Mouse (Mus musculus) left cerebral cortex, postnatal 36 days (tissue): ENCODE results near the gene Gm28635. TPM values are rescaled to one million over a fixed set of nuclear protein-coding genes. Genes with fewer than 3 reads are reported as not detected.

Source experiments
- DNase-seq, 2 experiments: peaks; one replicate each; pipeline ENCODE4 v3.0.0; 2021 to 2022; ENCODE audit warnings: low spot score in 2 of 2, mixed read lengths in 1 of 2
- intact Hi-C: fragments of 180-260 bp; cut with DNase I; formaldehyde crosslinking; loops from one replicate; pipeline ENCODE4 v1.15.1; 2025
- total RNA-seq, 2 experiments: library from RNA; stranded (reverse); gene quantifications; 2 replicates each; pipeline ENCODE4 v1.2.3; 2021

The Gm28635 gene
- total RNA-seq = 1 to 10 TPM; 6.0 to 8.1 TPM

DNA sequence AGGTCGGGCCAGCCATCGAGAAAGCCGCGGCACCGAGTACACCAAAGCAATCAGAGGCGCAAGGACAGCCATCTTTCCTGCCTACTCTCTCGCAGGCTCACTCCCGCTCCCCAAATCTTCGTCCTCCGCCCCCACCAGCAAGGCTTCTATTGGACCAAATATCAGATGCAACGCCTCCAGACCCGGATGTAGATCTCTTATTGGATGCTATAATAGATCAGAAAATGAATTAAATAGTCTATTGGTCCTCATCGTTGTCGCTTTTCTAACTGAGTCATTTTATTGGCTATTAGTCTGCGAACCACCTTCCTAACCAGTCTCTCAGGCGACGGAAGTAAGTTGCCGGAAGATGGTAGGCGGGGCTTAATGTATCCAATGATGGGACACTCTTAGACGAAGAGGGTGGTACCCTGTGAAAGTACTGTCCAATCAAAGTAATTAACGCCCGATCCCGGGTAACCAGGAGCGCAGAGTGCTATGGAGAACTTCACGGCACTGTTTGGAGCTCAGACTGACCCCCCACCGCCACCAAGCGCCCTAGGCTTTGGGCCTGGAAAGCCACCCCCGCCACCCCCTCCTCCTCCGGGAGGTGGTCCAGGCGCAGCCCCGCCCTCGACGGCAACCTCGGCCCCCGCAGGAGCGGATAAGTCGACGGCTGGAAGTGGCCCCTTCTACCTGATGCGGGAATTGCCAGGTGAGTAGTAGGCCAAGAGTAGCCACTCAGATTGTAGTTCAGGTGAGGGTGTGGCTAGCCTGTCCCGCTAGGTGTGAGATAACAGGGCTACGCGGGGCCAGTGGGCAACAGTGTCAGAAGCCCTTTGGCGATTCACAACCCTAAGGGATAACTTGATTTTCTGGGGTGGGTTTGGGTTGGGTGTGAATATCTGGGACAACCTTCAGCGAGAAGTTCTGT is at the start of gene Gm28635, which contains the start of gene Med19:
Gene Gm28635 (minus strand): TSS at position 74 of the 913 bp plus-strand sequence.
Gene Med19 (plus strand): TSS at position 435 of the 913 bp plus-strand sequence.
- intact Hi-C loops = loop anchor here (5.0 kb wide), 1 partner anchor 34 kb away; no protein-coding TSS in a partner anchor
- peak; percentile 89 to 90 for DNase-seq

DNA sequence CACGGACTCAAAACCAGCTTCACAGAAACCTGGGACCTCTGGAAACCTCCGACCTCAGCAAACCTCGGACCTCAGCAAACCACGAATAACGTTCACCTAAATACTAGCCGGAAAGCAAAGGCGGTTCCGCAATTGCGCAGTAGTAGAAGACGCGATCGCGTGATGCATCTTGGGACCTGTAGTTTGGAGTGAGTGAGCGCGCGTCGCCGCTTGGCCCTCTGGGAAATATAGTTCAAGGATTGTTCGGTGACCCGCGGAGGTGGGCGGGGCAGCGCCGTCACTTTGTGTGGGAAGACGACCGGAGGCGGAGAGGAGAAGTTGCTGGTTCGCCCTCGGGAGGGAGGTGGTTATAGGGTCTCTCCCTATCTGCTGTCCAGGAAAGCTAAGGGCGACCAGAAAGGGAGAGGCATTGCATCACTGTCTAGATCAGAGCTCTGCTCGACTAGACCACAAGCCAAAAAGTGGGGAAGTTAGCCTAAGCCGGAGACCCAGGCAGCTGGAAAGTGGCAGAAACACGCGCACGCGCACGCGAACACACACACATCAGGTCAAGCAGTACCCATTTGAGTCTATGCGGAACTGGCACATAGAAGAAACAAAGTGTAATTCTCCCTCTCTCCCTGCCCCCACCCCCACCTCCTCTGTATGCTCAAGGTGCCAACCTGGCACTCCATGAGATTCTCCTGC is 49.5 kb upstream of the Gm28635 start, which contains the start of gene Clp1:
Gene Clp1 (minus strand): TSS at position 179 of the 687 bp plus-strand sequence.
- peak; percentile 96 to 97 for DNase-seq
- intact Hi-C loops = loop anchor here (1.0 kb wide), 1 partner anchor 12 kb away; the partner anchor contains the start of gene Zdhhc5

DNA sequence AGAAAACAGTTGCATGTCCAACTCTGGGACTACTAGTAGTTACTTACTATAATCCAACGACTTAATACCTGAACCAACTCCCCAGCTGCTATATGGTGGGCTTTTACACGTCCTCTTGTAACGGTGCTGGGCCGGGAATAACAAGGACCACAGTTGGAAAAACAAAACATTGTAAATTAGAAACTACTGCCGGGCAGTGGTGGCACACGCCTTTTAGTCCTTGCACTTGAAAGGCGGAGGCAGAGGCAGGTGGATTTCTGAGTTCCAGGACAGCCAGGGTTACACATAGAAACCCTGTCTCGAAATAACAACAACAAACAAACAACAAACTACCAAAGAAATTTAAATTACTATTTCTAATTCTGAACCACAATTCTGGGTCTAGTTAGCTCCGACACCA is 48.9 kb upstream of the Gm28635 start:
- intact Hi-C loops = loop anchor here (1.0 kb wide), 1 partner anchor 11 kb away; the partner anchor contains the start of gene Zdhhc5
- DNase-seq = no peak

DNA sequence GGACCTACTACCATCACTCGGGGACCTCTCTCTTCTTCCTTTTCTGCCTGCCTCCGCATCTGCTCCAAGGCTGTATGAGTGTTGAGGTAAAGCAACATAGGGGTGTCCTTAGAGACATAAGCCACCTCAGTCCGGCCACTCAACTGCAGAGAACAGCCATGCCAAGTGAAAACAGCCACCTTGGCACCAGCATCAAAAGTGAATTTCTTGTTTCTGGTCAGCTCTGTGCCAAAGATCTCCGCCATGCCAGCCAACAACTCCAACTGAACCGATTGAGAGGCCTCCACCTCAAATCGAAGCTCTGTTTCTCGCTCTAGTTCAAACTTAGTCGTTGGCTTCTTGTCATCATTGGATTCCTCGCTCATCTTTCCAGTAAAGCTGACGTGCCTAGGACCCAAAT is 47.9 kb upstream of the Gm28635 start:
- intact Hi-C loops = no loop called here
- DNase-seq = no peak

GRCm38 (mm10) chr2:84723856-84724255 is 46.0 kb upstream of the Gm28635 start:
- intact Hi-C loops = no loop called here

DNA sequence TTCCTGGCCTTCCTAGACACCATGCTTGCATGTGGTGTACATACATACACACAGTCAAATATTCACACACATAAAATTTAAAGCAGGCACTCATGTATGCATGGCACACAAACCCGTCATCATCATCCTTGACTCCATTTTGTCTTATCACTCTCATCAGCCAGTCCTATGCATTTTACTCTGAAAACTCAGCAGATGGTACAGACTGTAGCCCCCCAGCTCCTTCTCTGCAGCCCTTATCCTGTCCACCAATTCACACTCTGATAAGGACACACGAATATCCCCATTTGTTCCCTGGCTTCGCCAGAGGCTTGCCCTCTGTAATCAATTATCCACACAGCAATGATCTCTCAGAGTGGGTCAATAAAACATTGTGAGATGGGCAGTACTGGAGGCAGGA is 43.3 kb upstream of the Gm28635 start:
- no peak for DNase-seq
- intact Hi-C loops = no loop called here

More at GRCm38 (mm10) chr2:84723856-84724255, 46.0 kb upstream of the Gm28635 start:
- DNase-seq = no peak

DNA sequence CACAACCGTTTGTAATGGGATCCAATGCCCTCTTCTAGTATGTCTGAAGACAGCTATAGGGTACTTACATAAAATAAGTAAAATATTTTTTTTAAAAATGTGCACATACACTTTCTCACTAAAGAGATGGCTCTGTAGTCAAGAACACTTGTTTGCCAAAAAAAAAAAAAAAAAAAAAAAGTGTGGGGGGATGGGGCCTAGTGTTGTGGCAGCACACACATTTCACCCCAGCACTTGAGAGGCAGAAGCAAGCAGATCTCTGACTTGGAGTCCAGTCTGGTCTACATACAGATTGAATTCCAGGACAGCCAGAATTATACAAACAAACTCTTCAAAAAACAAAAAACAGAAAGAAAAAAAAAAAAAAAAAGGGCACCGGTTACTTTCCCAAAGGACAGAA is 42.9 kb upstream of the Gm28635 start:
- intact Hi-C loops = no loop called here
- no peak for DNase-seq

DNA sequence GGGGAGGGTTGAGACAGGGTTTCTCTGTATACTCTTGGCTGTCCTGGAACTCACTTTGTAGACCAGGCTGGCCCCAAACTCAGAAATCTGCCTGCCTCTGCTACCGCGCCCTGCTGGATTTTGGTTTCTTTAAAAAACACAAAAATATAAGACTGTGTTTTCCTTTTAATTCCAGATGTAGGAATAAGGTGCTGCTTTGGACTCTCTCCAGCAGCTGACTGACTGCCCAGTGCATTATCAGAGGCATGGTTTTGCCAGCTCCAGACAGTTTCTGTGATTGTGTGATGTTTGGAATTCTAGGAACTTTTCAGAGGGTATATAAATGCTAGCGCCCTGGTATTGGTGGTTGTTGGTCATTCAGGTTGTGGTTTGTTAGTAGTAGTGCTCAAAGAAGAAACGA is 39.5 kb upstream of the Gm28635 start:
- intact Hi-C loops = loop anchor here (5.0 kb wide), 1 partner anchor 80 kb away; the partner anchor contains the start of gene Ube2l6
- DNase-seq = no peak

GRCm38 (mm10) chr2:84716423-84717355 is 38.8 kb upstream of the Gm28635 start:
- no peak for DNase-seq
- intact Hi-C loops = loop anchor here (5.0 kb wide), 1 partner anchor 81 kb away; the partner anchor contains the start of gene Ube2l6

DNA sequence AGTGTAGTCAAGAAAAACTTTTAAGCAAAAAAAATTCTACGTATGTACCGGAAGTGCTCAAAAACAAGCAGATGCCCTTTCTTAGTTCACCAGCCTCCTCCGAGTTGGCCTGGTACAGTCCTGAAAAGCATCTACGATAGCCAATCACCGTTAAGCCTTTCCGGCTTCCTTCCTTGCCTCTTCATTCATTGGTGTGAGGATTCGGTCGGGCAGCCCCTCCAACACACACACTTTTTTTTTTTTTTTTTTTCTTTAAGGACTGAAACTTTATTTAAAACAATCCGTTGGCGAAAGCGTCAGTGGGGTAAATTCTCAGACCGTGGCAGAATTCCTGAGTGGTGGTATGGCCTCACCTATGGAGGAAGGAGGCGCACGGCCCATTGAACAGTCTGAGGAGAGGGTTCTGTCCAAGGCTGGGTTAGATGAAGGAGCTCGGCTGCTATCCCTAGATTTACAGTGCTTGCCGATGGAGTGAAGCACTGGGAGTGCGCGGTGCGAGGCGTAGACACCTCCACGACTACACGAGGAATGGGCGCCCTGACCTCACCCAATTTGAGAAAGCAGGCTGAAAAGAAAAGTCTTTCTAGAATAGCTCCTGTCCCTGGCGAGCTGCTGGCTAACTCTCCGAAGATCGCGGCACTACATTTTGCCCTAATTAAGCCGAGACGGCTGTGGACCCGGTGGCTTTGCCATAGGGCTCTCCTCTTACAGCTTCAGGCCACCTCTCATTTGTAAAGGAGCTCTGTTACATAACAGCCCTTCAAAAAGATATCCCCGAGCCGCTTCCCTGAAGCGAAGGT is 37.9 kb upstream of the Gm28635 start:
- peak; percentile 77 for DNase-seq
- intact Hi-C loops = loop anchor here (1.0 to 5.0 kb wide), 2 partner anchors 12 to 82 kb away; partner anchors contain the start of genes Clp1 and Ube2l6

- peak; percentile 98 to 99 for DNase-seq
- intact Hi-C loops = loop anchor here (1.0 to 5.0 kb wide), 3 partner anchors 12 to 82 kb away; partner anchors contain the start of genes Clp1, Gm28635, Med19 and Tmx2
Measured at GRCm38 (mm10) chr2:84714811-84715561, 37.1 kb upstream of the Gm28635 start, which contains the start of gene Zdhhc5. Zdhhc5 (minus strand) TSS chr2:84715180.

- intact Hi-C loops = loop anchor here (5.0 kb wide), 1 partner anchor 37 kb away; the partner anchor contains the start of genes Gm28635, Med19 and Tmx2
- DNase-seq = no peak
Measured at GRCm38 (mm10) chr2:84714422-84714810, 36.6 kb upstream of the Gm28635 start.

DNA sequence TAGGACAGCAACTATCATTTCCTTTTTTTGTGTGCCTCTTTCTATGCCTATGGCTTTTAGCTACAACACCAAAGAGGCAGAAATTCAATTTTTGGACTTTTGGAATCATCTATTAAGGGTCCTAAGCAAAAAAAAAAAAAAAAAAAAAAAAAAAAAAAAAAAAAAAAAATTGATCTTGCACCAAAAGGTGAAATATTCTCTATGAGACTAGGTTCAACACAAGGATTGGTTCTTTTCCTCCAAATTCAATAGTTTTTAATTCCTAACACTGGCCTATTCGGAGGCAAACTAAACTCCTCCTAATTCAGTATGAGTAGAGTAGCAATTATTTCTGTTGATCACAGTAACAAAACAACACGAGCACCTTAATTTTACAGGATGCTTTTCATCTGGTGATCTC is 34.1 kb upstream of the Gm28635 start:
- no peak for DNase-seq
- intact Hi-C loops = loop anchor here (5.0 kb wide), 1 partner anchor 35 kb away; the partner anchor contains the start of genes Gm28635, Med19 and Tmx2

- intact Hi-C loops = no loop called here
- DNase-seq = no peak
Measured at GRCm38 (mm10) chr2:84707523-84707922, 29.7 kb upstream of the Gm28635 start.

- intact Hi-C loops = no loop called here
- DNase-seq = no peak
Measured at GRCm38 (mm10) chr2:84705295-84705694, 27.5 kb upstream of the Gm28635 start.

GRCm38 (mm10) chr2:84704329-84704728 is 26.5 kb upstream of the Gm28635 start:
- DNase-seq = no peak
- intact Hi-C loops = no loop called here

DNA sequence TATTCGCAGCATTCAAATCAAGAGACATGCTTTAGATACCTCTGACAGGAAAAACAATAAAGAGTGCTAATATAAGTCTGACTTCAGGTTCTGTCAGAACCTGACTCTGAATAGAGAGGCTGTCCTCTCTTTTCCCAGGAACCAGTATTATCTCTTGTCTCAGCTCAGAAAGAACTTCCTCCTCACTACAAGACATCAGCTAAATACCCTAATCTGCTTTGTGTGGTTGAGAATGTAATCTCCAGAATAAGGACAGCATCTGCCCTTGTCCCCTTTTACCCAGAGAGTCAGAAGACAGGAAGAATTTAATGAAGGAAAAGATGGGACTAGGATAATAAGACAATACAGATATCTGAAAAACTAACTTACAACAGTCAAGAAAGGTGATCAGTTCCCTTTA is 25.7 kb upstream of the Gm28635 start:
- no peak for DNase-seq
- intact Hi-C loops = no loop called here
